Mouse (Mus musculus) small intestine, adult 2 months (tissue): ENCODE data around the gene Scgb2b11. TPM values are rescaled to one million over a fixed set of nuclear protein-coding genes. Genes with fewer than 3 reads are reported as not detected.
"Not testable (repeated sequence)": the region's sequence is repeated elsewhere in the genome, so short reads cannot be mapped to it uniquely, and the experiment has no call there.

Experiments
- H3K27ac ChIP-seq: fragments of 200-500 bp; 2 replicates; pipeline ENCODE4 v1.5.1; 2012; ENCODE audit warnings: low read depth, low read length, control low read depth, inconsistent platforms; ENCODE audit not compliant: insufficient read depth
- H3K27me3 ChIP-seq: fragments of 200-500 bp; 2 replicates; pipeline ENCODE4 v1.6.1; 2012; ENCODE audit warnings: mild to moderate bottlenecking, moderate library complexity, low read length, inconsistent platforms; ENCODE audit not compliant: control insufficient read depth, insufficient read depth
- H3K36me3 ChIP-seq: fragments of 200-500 bp; 2 replicates; pipeline ENCODE4 v1.6.1; 2012; ENCODE audit warnings: mild to moderate bottlenecking, low read length, control low read depth, inconsistent platforms; ENCODE audit not compliant: control insufficient read depth, insufficient read depth
- H3K4me1 ChIP-seq: fragments of 200-500 bp; 2 replicates; pipeline ENCODE4 v1.6.1; 2012; ENCODE audit warnings: low read length, inconsistent platforms, mixed read lengths; ENCODE audit not compliant: control insufficient read depth, insufficient read depth, insufficient read length
- H3K4me3 ChIP-seq: fragments of 200-500 bp; 2 replicates; pipeline ENCODE4 v1.5.1; 2012; ENCODE audit warnings: low read depth, mild to moderate bottlenecking, control low read depth, inconsistent platforms, low read length, moderate library complexity
- WGBS: fragments of 180-500 bp; shearing (Covaris S2); methylation state at CpG from one replicate; pipeline ENCODE4 v1.1.7; 2018; 5-methylcytosine and 5-hydroxymethylcytosine counted together
- polyA plus RNA-seq: library from polyadenylated mRNA; depleted of rRNA; stranded (reverse); fragments of >200 nt; gene quantifications from 2 replicates; pipeline ENCODE4 v1.2.3, GENCODE M21; 2012; rRNA removed

The Scgb2b11 gene
- polyA plus RNA-seq = not detected in 2 replicates

- H3K4me1 ChIP-seq, H3K36me3 ChIP-seq, H3K4me3 ChIP-seq, H3K27me3 ChIP-seq, H3K27ac ChIP-seq: not testable (repeated sequence)
- WGBS = 62% methylated on average over 2 of the region's 2 CpGs
Measured at GRCm38 (mm10) chr7:32211045-32211444, at the start of gene Scgb2b11. Scgb2b11 (minus strand) TSS chr7:32211145.

DNA sequence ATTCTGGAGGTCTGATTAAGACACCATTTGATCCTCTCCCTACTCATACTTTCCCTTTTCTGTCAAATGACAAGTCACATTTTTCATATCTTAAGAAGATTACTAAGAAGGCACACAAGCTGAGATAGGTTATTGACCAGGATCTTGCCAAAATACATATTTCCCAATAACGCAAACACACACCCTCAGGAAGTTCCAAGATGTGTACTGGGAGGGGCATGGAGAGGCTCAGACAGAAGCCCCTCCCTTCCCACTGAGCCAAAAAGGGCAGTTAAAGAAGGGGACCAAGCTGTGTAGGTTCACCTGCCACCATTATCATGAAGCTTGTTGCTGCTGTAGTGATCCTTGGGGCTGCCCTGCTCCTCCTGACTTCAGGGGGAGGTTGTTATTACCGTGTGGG, 11.6 kb upstream of the Scgb2b11 start, which contains the start of gene Scgb1b11:
Gene Scgb1b11, plus strand, starts transcription at position 301 of the 400 bp plus-strand sequence.
- H3K27ac ChIP-seq, H3K27me3 ChIP-seq, H3K36me3 ChIP-seq, H3K4me3 ChIP-seq, H3K4me1 ChIP-seq: not testable (repeated sequence)
- no CpG with 5 or more reads among the region's 2 CpGs for WGBS

Other genes with a start within 250 kb of the Scgb2b11 start
- gene Scgb1b10, start 110.3 kb downstream of the Scgb2b11 start, polyA plus RNA-seq = not detected in 2 replicates
- gene Scgb1b11, start 11.7 kb upstream of the Scgb2b11 start, polyA plus RNA-seq = not detected in 2 replicates
- gene Scgb2b12, start 116.1 kb upstream of the Scgb2b11 start, polyA plus RNA-seq = not detected in 2 replicates
- not detected in 2 replicates for gene Scgb1b12, start 123.0 kb upstream of the Scgb2b11 start, polyA plus RNA-seq
- gene Scgb1b29, start 230.4 kb upstream of the Scgb2b11 start, polyA plus RNA-seq = not detected in 2 replicates